Mouse (Mus musculus) ES-E14 (cell line): ENCODE measurements around the gene Slc17a7.

Source experiments
- HCFC1 ChIP-seq: IDR thresholded peaks from 2 replicates; pipeline ENCODE4 v1.6.1; 2012; ENCODE audit warnings: low read length, inconsistent platforms, borderline replicate concordance; ENCODE audit not compliant: insufficient read depth
- MAFK ChIP-seq: IDR thresholded peaks from 2 replicates; pipeline ENCODE4 v1.6.1; 2014; ENCODE audit warnings: mild to moderate bottlenecking, low read depth, low read length, inconsistent platforms; ENCODE audit not compliant: insufficient read depth
- ZC3H11A ChIP-seq: IDR thresholded peaks from 2 replicates; pipeline ENCODE4 v1.6.1; 2012; ENCODE audit warnings: low read depth, mild to moderate bottlenecking, inconsistent platforms, low read length, borderline replicate concordance
- ZNF384 ChIP-seq: IDR thresholded peaks from 2 replicates; pipeline ENCODE4 v1.6.1; 2012; ENCODE audit warnings: low read depth, low read length, inconsistent platforms

- TF ChIP-seq MAFK (no peak), HCFC1 (no peak), ZNF384 (no peak), ZC3H11A (no peak)
Measured at GRCm38 (mm10) chr7:45141319-45141718, 22.4 kb upstream of the Slc17a7 start.
